Mouse (Mus musculus): ENCODE measurements around the gene Cckar.

- TF ChIP-seq ZC3H11A (IDR thresholded peaks at IDR 0.05; ENCODE audit: borderline replicate concordance, low read depth, low read length) (no peak), MAFK (IDR thresholded peaks at IDR 0.05; ENCODE audit: insufficient read depth, low read depth, low read length) (no peak), HCFC1 (IDR thresholded peaks at IDR 0.05; ENCODE audit: borderline replicate concordance, insufficient read depth, low read length) (no peak), CHD2 (IDR thresholded peaks at IDR 0.05; ENCODE audit: low read depth, low read length) (no peak), ZNF384 (IDR thresholded peaks at IDR 0.05; ENCODE audit: low read depth, low read length) (no peak)
Measured at GRCm38 (mm10) chr5:53744061-53744460, 36.6 kb upstream of the Cckar start.

Data from ES-E14 (cell line).